Mouse (Mus musculus): ENCODE data around the gene Pus7. TPM values are rescaled to one million over a fixed set of nuclear protein-coding genes. Genes with fewer than 3 reads are reported as not detected.
A peak's percentile ranks its signal among the peaks of the same experiment; 100 is the strongest.
"Not testable (repeated sequence)": the region's sequence is repeated elsewhere in the genome, so short reads cannot be mapped to it uniquely, and the experiment has no call there.

Pus7 gene
- polyA plus RNA-seq, 1 experiment from 2014 or later, result 32.1 TPM

- no peak overlapping the region for H3K4me2 ChIP-seq (replicated peaks)
- no peak overlapping the region for H3K9ac ChIP-seq
- 96% methylated on average over 12 of the region's 12 CpGs for WGBS
- no peaks in the 10 kb centered on the region for H3K9me3 ChIP-seq
- H3K27ac ChIP-seq, result no peak overlapping the region
- ATAC-seq (ENCODE audit: low FRiP score, low read depth), result no peak
- peaks cover 83% of the 10 kb centered on the region for H3K36me3 ChIP-seq
- no peaks in the 10 kb centered on the region for H3K4me1 ChIP-seq
- no peaks in the 10 kb centered on the region for H3K27me3 ChIP-seq
- no peak overlapping the region for H3K4me3 ChIP-seq
Measured at GRCm38 (mm10) chr5:23743261-23743660, 40.2 kb downstream of the Pus7 start.

GRCm38 (mm10) chr5:23737111-23737510 is 46.4 kb downstream of the Pus7 start:
- 87% methylated on average over 4 of the region's 4 CpGs for WGBS
- no peak for ATAC-seq (ENCODE audit: low FRiP score, low read depth)
- Histone ChIP-seq H3K4me1 (no peaks in the 10 kb centered on the region), H3K27ac (no peak overlapping the region), H3K9me3 (no peaks in the 10 kb centered on the region), H3K9ac (no peak overlapping the region), H3K4me2 (replicated peaks) (no peak overlapping the region), H3K4me3 (no peak overlapping the region), H3K36me3 (peaks cover 26% of the 10 kb centered on the region), H3K27me3 (no peaks in the 10 kb centered on the region)

GRCm38 (mm10) chr5:23736366-23736765 is 47.1 kb downstream of the Pus7 start:
- 65% methylated on average over 4 of the region's 4 CpGs for whole genome bisulfite sequencing
- no peak for ATAC-seq (ENCODE audit: low FRiP score, low read depth)

GRCm38 (mm10) chr5:23721956-23722355 is 61.6 kb downstream of the Pus7 start:
- Histone ChIP-seq H3K4me1 (no peaks in the 10 kb centered on the region), H3K27me3 (no peaks in the 10 kb centered on the region), H3K9me3 (peaks cover 6% of the 10 kb centered on the region; the same call in 1 of the 2 replicates), H3K36me3 (no peaks in the 10 kb centered on the region), H3K4me3 (no peak overlapping the region), H3K27ac (no peak overlapping the region), H3K4me2 (replicated peaks) (no peak overlapping the region), H3K9ac (no peak overlapping the region)
- 91% methylated on average over 2 of the region's 2 CpGs for WGBS
- ATAC-seq (ENCODE audit: low FRiP score, low read depth), result no peak

More at GRCm38 (mm10) chr5:23736366-23736765, 47.1 kb downstream of the Pus7 start:
- H3K9ac ChIP-seq, result no peak overlapping the region
- no peak overlapping the region for H3K4me3 ChIP-seq
- no peaks in the 10 kb centered on the region for H3K4me1 ChIP-seq
- H3K27me3 ChIP-seq, result no peaks in the 10 kb centered on the region
- no peak overlapping the region for H3K4me2 ChIP-seq (replicated peaks)
- peaks cover 18% of the 10 kb centered on the region for H3K36me3 ChIP-seq
- no peak overlapping the region for H3K27ac ChIP-seq
- no peaks in the 10 kb centered on the region for H3K9me3 ChIP-seq

- no peak for ATAC-seq (ENCODE audit: low FRiP score, low read depth)
- Histone ChIP-seq H3K9ac (no peak overlapping the region), H3K27me3 (no peaks in the 10 kb centered on the region), H3K9me3 (no peaks in the 10 kb centered on the region), H3K36me3 (no peaks in the 10 kb centered on the region), H3K4me3 (no peak overlapping the region), H3K27ac (no peak overlapping the region), H3K4me2 (replicated peaks) (no peak overlapping the region), H3K4me1 (no peaks in the 10 kb centered on the region)
- WGBS, result 79% methylated on average over 4 of the region's 4 CpGs
Measured at GRCm38 (mm10) chr5:23718881-23719328, 64.6 kb downstream of the Pus7 start.

GRCm38 (mm10) chr5:23718182-23718534 is 65.4 kb downstream of the Pus7 start:
- WGBS, result 53% methylated on average over 1 of the region's 1 CpGs

GRCm38 (mm10) chr5:23717469-23718181 is 65.9 kb downstream of the Pus7 start:
- no peak overlapping the region for H3K9ac ChIP-seq
- no peaks in the 10 kb centered on the region for H3K9me3 ChIP-seq
- no peaks in the 10 kb centered on the region for H3K4me1 ChIP-seq
- H3K4me2 ChIP-seq (replicated peaks), result no peak overlapping the region
- H3K27ac ChIP-seq, result no peak overlapping the region
- no peak overlapping the region for H3K4me3 ChIP-seq
- no peaks in the 10 kb centered on the region for H3K27me3 ChIP-seq
- ATAC-seq (ENCODE audit: low FRiP score, low read depth), result no peak
- no peaks in the 10 kb centered on the region for H3K36me3 ChIP-seq
- 79% methylated on average over 3 of the region's 3 CpGs for WGBS

More at GRCm38 (mm10) chr5:23718182-23718534, 65.4 kb downstream of the Pus7 start:
- Histone ChIP-seq H3K27ac (no peak overlapping the region), H3K9ac (no peak overlapping the region), H3K27me3 (no peaks in the 10 kb centered on the region), H3K9me3 (no peaks in the 10 kb centered on the region), H3K4me1 (no peaks in the 10 kb centered on the region), H3K4me3 (no peak overlapping the region), H3K36me3 (no peaks in the 10 kb centered on the region), H3K4me2 (replicated peaks) (no peak overlapping the region)
- no peak for ATAC-seq (ENCODE audit: low FRiP score, low read depth)

GRCm38 (mm10) chr5:23713401-23714335 is 69.8 kb downstream of the Pus7 start:
- Histone ChIP-seq H3K27me3 (no peaks in the 10 kb centered on the region), H3K4me1 (no peaks in the 10 kb centered on the region), H3K27ac (no peak overlapping the region), H3K4me2 (replicated peaks) (peak overlapping the region; percentile 78; the same call in 1 of the 2 replicates), H3K9me3 (peaks cover 19% of the 10 kb centered on the region), H3K36me3 (peaks cover 25% of the 10 kb centered on the region), H3K4me3 (no peak overlapping the region), H3K9ac (no peak overlapping the region)
- ATAC-seq (ENCODE audit: low FRiP score, low read depth), result no peak
- WGBS, result 88% methylated on average over 8 of the region's 8 CpGs

GRCm38 (mm10) chr5:23712130-23713001 is 71.1 kb downstream of the Pus7 start:
- Histone ChIP-seq H3K4me2 (replicated peaks) (peak overlapping the region; percentile 78), H3K9ac (peak overlapping the region; percentile 81), H3K27me3 (no peaks in the 10 kb centered on the region), H3K4me3 (peak overlapping the region; percentile 75), H3K9me3 (peaks cover 30% of the 10 kb centered on the region), H3K4me1 (no peaks in the 10 kb centered on the region), H3K36me3 (peaks cover 37% of the 10 kb centered on the region), H3K27ac (peak overlapping the region; percentile 69; the same call in 1 of the 2 replicates)
- 4% methylated on average over 54 of the region's 60 CpGs for WGBS
- ATAC-seq (ENCODE audit: low FRiP score, low read depth), result peak; percentile 98

- Histone ChIP-seq H3K4me3 (peak overlapping the region; percentile 75), H3K9me3 (peaks cover 37% of the 10 kb centered on the region), H3K4me2 (replicated peaks) (peak overlapping the region; percentile 78), H3K9ac (peak overlapping the region; percentile 81), H3K36me3 (peaks cover 43% of the 10 kb centered on the region)
- not testable (repeated sequence) for H3K27ac ChIP-seq; H3K27me3 ChIP-seq; ATAC-seq (ENCODE audit: low FRiP score, low read depth); H3K4me1 ChIP-seq
- WGBS, result 53% methylated on average over 6 of the region's 6 CpGs
Measured at GRCm38 (mm10) chr5:23711671-23712129, 71.8 kb downstream of the Pus7 start.

- no peaks in the 10 kb centered on the region for H3K27me3 ChIP-seq
- peak overlapping the region; percentile 78 for H3K4me2 ChIP-seq (replicated peaks)
- H3K27ac ChIP-seq, result no peak overlapping the region
- peaks cover 40% of the 10 kb centered on the region for H3K9me3 ChIP-seq
- no peak for ATAC-seq (ENCODE audit: low FRiP score, low read depth)
- no peaks in the 10 kb centered on the region for H3K4me1 ChIP-seq
- no peak overlapping the region for H3K9ac ChIP-seq
- peaks cover 47% of the 10 kb centered on the region for H3K36me3 ChIP-seq
- WGBS, result 96% methylated on average over 4 of the region's 4 CpGs
- H3K4me3 ChIP-seq, result peak overlapping the region; percentile 75
Measured at GRCm38 (mm10) chr5:23711244-23711643, 72.3 kb downstream of the Pus7 start.

Data from limb, embryonic 13.5 days (tissue).